Mouse (Mus musculus) neural tube, embryonic 10.5 days (tissue): ENCODE results near the gene Clmp.
A peak's percentile ranks its signal among the peaks of the same experiment; 100 is the strongest.

Source experiments
- DNase-seq: peaks from one replicate; pipeline ENCODE4 v3.0.0-alpha.2; 2017; ENCODE audit warnings: low spot score; ENCODE audit errors: extremely low spot score

The Clmp gene

DNA sequence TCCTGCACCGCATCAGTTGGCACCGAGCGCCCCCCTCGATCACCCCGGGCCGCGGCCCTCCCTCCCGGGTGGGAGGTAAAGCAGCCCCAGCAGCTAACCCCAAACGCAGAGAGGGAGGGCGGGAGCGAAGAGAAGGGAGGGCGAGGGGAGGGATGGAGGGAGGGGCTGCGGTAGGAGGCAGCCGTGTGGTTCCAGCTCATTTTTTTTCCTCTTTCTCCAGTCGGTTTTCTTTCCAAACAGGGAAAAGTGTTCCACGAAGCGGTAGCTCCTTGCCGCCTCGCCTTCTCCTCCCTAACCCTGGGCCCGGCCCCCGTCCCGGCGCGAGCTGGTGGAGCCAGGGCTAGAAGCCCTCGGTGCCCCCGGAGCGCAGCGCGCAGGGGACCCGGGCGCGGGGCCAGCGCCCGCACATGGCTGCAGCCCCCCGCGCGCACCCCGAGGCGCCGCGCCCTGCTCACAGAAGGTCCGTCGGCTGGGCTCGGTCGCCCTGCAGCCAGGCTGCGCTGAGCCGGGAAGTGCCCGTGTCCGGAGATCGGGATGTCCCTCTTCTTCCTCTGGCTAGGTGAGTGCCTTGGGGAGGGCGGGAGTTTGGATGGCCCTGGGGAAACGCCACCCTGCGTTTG is at the start of gene Clmp:
Clmp (plus strand) TSS at position 162 of the 620 bp plus-strand sequence.
- peak; percentile 79 for DNase-seq

GRCm38 (mm10) chr9:40636054-40636453 is 49.7 kb upstream of the Clmp start:
- DNase-seq, result peak; percentile 62

DNA sequence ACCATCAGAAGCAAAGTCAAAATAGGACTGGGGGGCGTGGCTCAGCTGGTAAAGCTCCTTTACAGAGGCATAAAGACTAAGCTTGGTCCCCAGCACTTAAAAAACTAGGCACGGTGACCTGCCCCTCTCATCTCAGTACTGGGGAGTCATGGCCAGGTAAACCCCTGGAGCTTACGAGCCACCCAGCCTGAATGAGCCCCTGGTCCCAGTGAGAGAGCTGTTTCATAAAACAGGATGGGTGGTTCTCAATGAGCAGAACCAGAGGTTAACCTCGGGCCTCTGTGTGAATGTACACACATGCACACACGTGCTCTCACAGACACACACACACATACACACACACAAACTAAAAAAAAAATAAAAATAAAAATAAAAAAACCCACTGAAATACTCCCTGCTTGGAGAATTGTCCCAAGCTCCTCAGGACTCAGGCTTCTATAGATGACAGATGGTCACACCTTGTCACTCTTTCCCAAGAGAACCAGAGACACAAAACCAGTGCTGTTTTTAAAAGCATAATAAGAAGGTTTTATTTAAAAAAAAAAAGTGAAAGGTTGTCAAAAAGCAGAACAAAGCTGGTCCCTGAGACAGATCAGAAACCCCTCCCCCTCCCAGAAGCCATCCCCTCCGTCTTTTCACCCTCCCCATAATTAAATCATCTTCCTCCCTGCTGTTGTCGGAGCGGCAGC is 47.9 kb upstream of the Clmp start:
- no peak for DNase-seq

GRCm38 (mm10) chr9:40638394-40639049 is 47.2 kb upstream of the Clmp start:
- peak; percentile 81 for DNase-seq

DNA sequence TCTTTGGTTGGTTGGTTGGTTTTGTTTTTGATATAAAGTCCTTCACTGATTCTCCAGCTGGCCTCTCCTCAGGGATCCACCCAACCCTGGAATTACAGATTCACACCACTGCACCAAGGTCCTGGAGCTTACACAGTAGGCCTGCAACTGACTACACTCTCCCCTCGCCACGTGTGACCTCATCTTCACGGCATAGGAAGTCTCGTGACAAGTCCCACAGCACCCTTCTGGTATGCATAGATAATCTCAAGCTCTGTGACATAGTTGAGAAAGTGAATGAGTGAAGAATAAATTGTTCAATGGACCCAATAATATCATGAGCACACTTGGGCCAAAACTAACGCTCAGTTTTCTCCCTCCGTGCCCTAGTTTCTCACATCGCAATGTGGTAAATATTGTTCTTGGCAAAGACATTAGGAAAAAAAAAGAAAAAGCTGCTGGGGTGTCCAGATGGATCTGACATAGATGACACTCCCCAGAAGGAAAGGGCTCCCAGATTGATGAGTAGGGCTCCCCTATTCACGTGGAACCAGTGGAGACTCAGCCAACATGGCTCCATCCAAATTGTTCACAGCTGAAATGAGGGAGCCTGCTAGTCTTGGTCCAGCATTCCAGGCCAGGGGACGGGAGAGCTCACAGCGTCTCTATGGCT is 46.1 kb upstream of the Clmp start:
- DNase-seq, result no peak

DNA sequence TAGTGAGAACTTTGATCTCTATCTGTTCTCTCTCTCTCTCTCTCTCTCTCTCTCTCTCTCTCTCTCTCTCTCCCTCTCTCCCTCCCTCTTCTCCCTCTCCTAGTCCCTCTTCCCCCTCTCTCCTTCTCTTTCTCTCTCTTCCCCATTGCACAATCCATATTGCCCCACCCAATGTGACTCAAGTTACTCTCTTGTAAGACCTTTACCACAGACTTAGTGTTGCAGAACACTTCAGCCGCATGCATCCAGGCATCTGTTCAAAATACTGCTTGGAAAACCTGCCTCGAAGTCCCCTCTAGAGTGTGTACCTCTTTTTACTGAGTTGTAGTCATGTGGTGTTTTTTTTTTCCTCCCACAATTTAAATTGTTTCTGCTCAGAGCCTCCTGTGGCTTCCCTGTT is 44.4 kb upstream of the Clmp start:
- DNase-seq, result no peak

GRCm38 (mm10) chr9:40642470-40643220 is 43.1 kb upstream of the Clmp start:
- no peak for DNase-seq

- DNase-seq, result no peak
Measured at GRCm38 (mm10) chr9:40649444-40649843, 36.3 kb upstream of the Clmp start.

DNA sequence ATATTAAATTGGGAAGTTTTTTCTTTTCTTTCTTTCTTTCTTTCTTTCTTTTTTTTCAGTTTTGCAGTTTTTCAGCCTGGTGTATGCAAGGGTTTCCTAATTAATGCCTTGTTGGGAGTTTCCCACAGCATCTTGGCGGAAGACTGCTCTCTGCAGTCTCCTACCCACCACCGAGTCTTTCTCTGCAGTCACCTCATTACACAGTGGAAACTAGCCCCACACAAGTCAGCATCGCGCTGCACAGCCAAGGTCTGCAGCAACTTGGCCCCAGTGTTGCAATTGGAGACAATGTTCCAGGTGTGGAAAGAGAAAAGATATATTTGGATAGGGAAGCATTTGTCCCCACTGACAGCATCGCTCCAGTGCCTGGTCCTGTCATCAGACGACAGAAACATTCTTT is 35.8 kb upstream of the Clmp start:
- DNase-seq, result no peak

- DNase-seq, result no peak
Measured at GRCm38 (mm10) chr9:40651239-40651859, 34.4 kb upstream of the Clmp start.

DNA sequence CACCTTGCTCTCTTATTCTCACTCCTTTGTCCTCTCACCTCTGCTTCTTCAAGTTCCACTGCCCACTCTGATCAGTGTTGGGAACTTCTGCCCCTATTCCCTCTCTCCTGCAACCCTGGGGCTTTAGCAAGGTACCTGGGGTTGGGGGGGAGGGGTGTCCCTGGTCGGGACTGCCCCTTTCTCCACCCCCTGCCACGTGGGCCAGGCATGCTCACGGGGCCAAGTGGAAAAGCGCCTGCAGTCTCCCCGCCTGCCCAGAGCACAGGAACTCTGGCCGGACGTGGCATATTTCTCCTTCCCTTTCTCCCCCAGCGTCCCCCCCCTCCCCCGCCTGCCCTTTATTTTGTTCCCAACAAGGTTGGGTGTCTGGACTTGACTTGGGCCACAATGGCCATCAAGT is 33.0 kb upstream of the Clmp start:
- no peak for DNase-seq

DNA sequence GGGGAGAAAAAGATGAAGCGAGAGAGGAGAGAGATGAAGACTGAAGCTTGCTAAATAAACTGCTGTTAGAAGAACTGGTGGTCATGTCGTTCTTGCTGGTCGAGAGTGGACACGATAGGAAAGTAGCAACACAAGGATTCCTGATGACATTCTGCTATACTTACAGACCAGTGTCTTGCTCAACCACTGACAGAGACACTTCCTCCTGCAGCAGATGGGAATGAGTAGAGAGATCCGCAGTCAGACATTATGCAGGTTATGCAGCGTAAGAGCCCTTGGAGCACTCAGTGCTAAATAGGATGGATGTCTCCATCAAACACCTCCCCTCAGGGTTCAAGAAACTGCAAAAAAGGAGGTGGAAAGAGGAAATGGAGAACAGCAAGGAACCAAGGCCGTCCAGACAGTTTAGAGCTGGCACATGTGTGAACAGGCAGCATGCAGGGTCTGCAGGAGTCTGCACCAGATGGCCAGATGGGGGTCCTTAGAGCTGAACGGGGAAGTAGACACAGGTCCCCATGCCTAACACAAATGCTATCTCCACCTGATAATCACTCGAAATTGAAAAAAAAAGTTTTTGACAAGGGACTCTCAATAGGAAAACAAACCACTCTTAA is 19.5 kb upstream of the Clmp start:
- no peak for DNase-seq

DNA sequence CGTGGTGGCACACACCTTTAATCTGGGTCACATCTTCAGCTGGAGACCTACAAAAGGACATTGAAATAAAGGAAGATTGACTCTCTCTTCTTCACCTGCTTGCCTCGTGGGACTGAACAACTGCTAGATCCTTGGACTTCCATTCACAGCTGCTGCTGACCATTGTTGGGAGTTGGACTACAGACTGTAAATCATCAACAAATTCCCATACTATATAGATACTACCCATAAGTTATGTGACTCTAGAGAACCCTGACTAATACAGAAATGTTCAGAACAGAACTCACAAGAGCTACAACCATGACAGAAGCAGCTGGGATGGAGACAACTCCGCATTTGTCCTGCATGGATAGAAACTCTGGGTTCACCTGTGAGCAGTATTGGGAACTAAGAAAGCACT is 15.4 kb upstream of the Clmp start, which contains the start of gene Gm21915:
Gm21915 (plus strand) TSS at position 301 of the 400 bp plus-strand sequence.
- DNase-seq, result no peak

DNA sequence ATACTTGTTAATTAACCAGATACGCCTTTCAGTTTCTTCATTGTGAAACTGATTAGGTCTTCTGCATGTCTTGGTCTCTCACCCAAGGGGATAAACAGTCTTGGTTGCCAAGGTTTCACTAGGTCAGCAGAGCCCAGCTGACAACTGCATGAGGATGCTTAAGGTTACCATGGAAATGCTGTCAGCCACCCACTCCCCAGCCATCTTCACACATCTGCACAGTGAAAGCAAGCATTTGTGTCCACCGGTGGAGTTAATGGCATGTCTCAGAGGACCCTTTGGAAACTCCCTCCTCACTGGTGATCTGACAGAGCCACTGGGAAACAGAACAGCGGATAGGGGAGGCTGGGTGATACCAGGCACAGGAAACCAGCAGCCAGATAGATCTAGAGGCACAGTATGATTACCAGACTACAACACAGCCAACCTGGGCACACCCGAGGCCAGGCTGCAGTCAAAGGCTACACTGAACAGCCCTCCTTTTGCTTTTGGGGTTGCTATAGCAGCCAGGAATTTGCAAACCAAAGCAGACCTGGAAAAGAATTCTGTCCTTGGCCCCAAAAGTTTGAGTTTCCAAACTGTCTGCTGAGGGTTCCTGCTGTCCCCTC is 14.3 kb upstream of the Clmp start:
- no peak for DNase-seq

GRCm38 (mm10) chr9:40675203-40675958 is 10.4 kb upstream of the Clmp start:
- no peak for DNase-seq

- DNase-seq, result no peak
Measured at GRCm38 (mm10) chr9:40678653-40679052, 7.1 kb upstream of the Clmp start.

DNA sequence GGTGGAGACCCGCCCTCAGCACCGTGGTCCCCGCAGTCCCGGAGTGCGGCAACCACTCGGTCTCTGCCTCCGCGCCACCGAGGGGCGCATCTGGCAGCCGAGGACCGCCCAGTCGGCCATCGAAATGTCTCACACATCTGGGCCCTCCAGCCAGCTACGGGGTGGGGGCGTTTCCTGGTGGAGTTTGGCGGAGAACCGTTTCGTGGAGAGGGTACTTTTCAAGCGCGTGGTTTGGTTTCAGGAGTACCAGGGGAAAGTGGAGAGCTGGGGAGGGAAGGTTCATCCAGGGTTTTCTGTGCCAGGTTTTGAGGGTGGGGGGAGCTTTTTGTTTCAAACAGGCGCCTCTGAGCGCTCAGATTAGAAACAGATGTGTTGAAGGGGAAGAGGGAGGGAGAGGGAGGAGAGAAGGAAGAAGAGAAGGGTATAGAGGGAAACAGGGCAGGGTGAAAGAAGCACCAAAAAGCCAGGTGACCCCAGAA is 698 bp downstream of the Clmp start:
- peak; percentile 78 for DNase-seq

DNA sequence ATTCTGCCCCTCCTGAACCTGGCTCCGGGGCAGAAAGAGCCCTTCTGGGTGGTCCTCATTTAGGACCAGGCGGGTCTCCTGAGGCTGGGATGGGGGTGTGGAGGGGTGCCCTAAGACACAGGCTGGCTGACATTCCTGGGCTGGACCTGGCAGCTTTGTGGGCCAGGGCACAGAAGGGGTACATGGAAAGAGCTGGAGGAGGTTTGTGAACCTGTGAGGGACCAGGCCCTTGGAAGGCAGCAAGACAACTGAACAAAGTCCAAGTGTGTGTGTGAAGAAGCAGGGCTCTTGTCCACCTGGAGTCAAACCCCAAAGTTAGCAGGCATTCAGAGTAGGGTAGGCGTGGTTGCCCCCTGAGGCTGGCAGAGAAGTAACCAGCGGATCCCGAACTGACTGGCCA is 1.3 kb downstream of the Clmp start:
- DNase-seq, result no peak

- DNase-seq, result no peak
Measured at GRCm38 (mm10) chr9:40687553-40687952, 1.8 kb downstream of the Clmp start.
